Mouse (Mus musculus) lung, embryonic 14.5 days (tissue): ENCODE measurements at regions not wholly inside any gene's neighbourhood (a gene's known extent, or its start where the extent isn't known, plus 50 kb on each side); places are given as distances from the start of the nearest gene placed in this dataset.

ENCODE experiments used
- ATAC-seq: fragments of 200-750 bp; cut with Nextera tagmentation; 2 replicates; pipeline ENCODE4 v1.8.0; 2017; ENCODE audit warnings: mild to moderate bottlenecking, moderate TSS enrichment, moderate library complexity; ENCODE audit not compliant: insufficient read depth
- DNase-seq: peaks from one replicate; pipeline ENCODE4 v3.0.0-alpha.2; 2015
- H3K27ac ChIP-seq: fragments of 300-500 bp; sonication (generic); 2 replicates; pipeline ENCODE4 v1.5.1; 2014; ENCODE audit warnings: low read depth, mild to moderate bottlenecking, moderate library complexity
- H3K27me3 ChIP-seq: fragments of 300-500 bp; sonication (generic); 2 replicates; pipeline ENCODE4 v1.6.1; 2014; ENCODE audit warnings: low read length, control low read depth; ENCODE audit not compliant: insufficient read depth
- H3K36me3 ChIP-seq: fragments of 300-500 bp; sonication (generic); 2 replicates; pipeline ENCODE4 v1.6.1; 2014; ENCODE audit warnings: control low read depth; ENCODE audit not compliant: insufficient read depth
- H3K4me1 ChIP-seq: fragments of 300-500 bp; sonication (generic); 2 replicates; pipeline ENCODE4 v1.6.1; 2014; ENCODE audit warnings: antibody characterized with exemption, control low read depth; ENCODE audit not compliant: insufficient read depth
- H3K4me2 ChIP-seq: fragments of 300-500 bp; sonication (generic); 2 replicates; pipeline ENCODE4 v1.6.1; 2014; ENCODE audit warnings: mild to moderate bottlenecking
- H3K4me3 ChIP-seq: fragments of 300-500 bp; sonication (generic); 2 replicates; pipeline ENCODE4 v1.5.1; 2014; ENCODE audit warnings: low read depth, low read length
- H3K9ac ChIP-seq: fragments of 300-500 bp; sonication (generic); 2 replicates; pipeline ENCODE4 v1.6.1; 2014
- H3K9me3 ChIP-seq: fragments of 300-500 bp; sonication (generic); 2 replicates; pipeline ENCODE4 v1.6.1; 2016; ENCODE audit warnings: low read depth, low read length, control low read depth
- CTCF ChIP-seq: IDR thresholded peaks from 2 replicates; pipeline ENCODE4 v1.5.1; 2016; ENCODE audit warnings: antibody characterized with exemption, low read depth
- WGBS: fragments of 180-500 bp; shearing (Covaris S2); extraction: QIAGEN DNeasy Blood & Tissue Kit; methylation state at CpG from one replicate; pipeline ENCODE4 v1.1.7; 2014; 5-methylcytosine and 5-hydroxymethylcytosine counted together

GRCm38 (mm10) chr17:59373505-59374106, 360.4 kb upstream of the Nudt12 start:
- H3K9me3 ChIP-seq, result no peaks in the 10 kb centered on the region
- no peaks in the 10 kb centered on the region for H3K27me3 ChIP-seq
- no peak overlapping the region for H3K4me2 ChIP-seq
- no peaks in the 10 kb centered on the region for H3K36me3 ChIP-seq
- no peak overlapping the region for H3K9ac ChIP-seq
- no peak for TF ChIP-seq CTCF
- WGBS, result 50% methylated on average over 7 of the region's 7 CpGs
- no peak overlapping the region for H3K4me3 ChIP-seq
- H3K27ac ChIP-seq, result no peak overlapping the region
- H3K4me1 ChIP-seq, result no peaks in the 10 kb centered on the region
- DNase-seq (no peak), ATAC-seq (no peak)

DNA sequence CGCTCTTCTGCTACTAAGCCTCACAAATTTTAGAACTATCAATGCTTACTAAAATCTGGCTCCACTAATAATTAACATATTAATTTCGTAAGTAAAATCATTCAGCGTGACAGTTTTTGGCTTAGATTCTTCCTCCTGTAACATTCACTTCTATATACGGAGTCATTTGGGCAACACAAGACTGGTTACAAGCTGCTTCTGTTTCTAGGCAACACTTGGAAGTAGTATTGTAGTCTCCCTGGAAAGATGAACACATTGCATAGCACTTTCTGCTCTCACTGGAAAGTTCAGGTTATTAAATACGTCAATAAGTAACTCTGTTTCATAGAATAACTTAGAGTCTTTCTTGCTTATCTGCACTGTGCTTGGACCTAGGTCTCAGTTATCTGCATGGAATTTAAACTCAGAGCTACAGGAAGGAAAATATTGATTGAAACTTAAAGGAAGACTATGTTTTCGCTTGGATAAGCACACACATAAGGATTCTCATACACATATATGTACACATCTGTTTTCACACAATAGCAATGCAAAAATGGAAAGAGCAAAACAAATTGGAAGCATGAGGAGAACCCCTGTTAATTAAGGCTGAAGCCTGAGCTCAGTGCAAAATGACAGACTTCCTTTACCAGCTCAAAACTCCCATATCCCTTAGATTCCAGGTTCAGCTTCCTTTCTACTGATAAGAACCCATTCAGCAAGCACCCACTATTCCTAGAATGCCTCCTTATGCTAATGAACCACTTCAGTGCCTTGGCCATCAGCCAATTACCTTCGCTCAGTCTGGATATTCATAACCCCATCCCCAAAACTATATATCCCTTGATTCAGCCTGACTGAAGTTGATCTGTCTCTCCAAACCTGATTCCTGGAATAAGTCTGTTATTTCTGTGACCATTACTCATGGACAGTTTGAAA, 356.7 kb upstream of the Nudt12 start:
- DNase-seq (no peak), ATAC-seq (no peak)
- Histone ChIP-seq H3K27me3 (no peaks in the 10 kb centered on the region), H3K4me3 (no peak overlapping the region), H3K9me3 (no peaks in the 10 kb centered on the region), H3K9ac (no peak overlapping the region), H3K27ac (no peak overlapping the region), H3K4me2 (no peak overlapping the region), H3K4me1 (no peaks in the 10 kb centered on the region), H3K36me3 (no peaks in the 10 kb centered on the region)
- WGBS, result 71% methylated on average over 7 of the region's 7 CpGs
- no peak for TF ChIP-seq CTCF

- Histone ChIP-seq H3K27me3 (no peaks in the 10 kb centered on the region), H3K9ac (no peak overlapping the region), H3K27ac (no peak overlapping the region), H3K36me3 (no peaks in the 10 kb centered on the region), H3K4me3 (no peak overlapping the region), H3K9me3 (no peaks in the 10 kb centered on the region), H3K4me1 (no peaks in the 10 kb centered on the region), H3K4me2 (no peak overlapping the region)
- 40% methylated on average over 2 of the region's 2 CpGs for WGBS
- no peak for TF ChIP-seq CTCF
- peak; percentile 86; the same call in 1 of the 2 replicates for ATAC-seq
- peak; percentile 44 for DNase-seq
Observed at GRCm38 (mm10) chr17:59365340-59365739, 352.2 kb upstream of the Nudt12 start.

DNA sequence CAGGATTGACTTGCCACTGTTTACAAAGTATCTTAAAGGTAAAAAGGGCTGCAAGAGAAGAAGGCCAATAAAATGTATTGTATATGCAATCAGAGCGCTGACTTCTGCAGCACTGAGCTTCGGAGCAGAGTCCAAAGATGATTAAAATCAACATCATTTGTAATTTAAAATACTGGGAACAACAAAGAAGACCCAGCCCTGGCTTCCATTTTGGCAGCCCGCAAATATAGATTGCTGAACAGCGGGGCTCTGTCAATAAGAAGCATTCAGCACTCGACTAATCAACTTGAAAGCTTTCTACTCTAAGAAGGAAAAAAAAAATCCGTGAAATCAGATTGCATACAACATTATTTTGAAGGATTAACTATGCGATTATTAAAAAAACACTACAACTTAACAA, 348.9 kb upstream of the Nudt12 start:
- TF ChIP-seq CTCF, result no peak
- ATAC-seq, result no peak
- WGBS, result 47% methylated on average over 7 of the region's 7 CpGs
- no peak overlapping the region for H3K4me2 ChIP-seq
- no peaks in the 10 kb centered on the region for H3K4me1 ChIP-seq
- no peaks in the 10 kb centered on the region for H3K27me3 ChIP-seq
- H3K36me3 ChIP-seq, result no peaks in the 10 kb centered on the region
- no peak for DNase-seq
- no peak overlapping the region for H3K4me3 ChIP-seq
- H3K9ac ChIP-seq, result no peak overlapping the region
- H3K27ac ChIP-seq, result no peak overlapping the region
- no peaks in the 10 kb centered on the region for H3K9me3 ChIP-seq

- TF ChIP-seq CTCF, result no peak
- no peak overlapping the region for H3K4me2 ChIP-seq
- peak; percentile 86 for ATAC-seq
Observed at GRCm38 (mm10) chr17:59361119-59361518, 347.9 kb upstream of the Nudt12 start.

GRCm38 (mm10) chr17:59359503-59359902, 346.3 kb upstream of the Nudt12 start:
- 63% methylated on average over 5 of the region's 5 CpGs for WGBS

More at GRCm38 (mm10) chr17:59361119-59361518, 347.9 kb upstream of the Nudt12 start:
- Histone ChIP-seq H3K36me3 (no peaks in the 10 kb centered on the region), H3K4me1 (no peaks in the 10 kb centered on the region), H3K27ac (no peak overlapping the region), H3K27me3 (no peaks in the 10 kb centered on the region), H3K9ac (no peak overlapping the region), H3K4me3 (no peak overlapping the region), H3K9me3 (no peaks in the 10 kb centered on the region)
- DNase-seq, result peak; percentile 35
- 71% methylated on average over 9 of the region's 9 CpGs for WGBS

GRCm38 (mm10) chr17:59345526-59345925, 332.4 kb upstream of the Nudt12 start:
- Histone ChIP-seq H3K9me3 (no peaks in the 10 kb centered on the region), H3K36me3 (no peaks in the 10 kb centered on the region), H3K4me3 (no peak overlapping the region), H3K9ac (no peak overlapping the region), H3K4me2 (no peak overlapping the region), H3K27me3 (no peaks in the 10 kb centered on the region), H3K27ac (no peak overlapping the region), H3K4me1 (no peaks in the 10 kb centered on the region)
- ATAC-seq, result no peak
- no peak for TF ChIP-seq CTCF
- 78% methylated on average over 4 of the region's 4 CpGs for WGBS
- DNase-seq, result no peak

More at GRCm38 (mm10) chr17:59359503-59359902, 346.3 kb upstream of the Nudt12 start:
- no peak for ATAC-seq
- Histone ChIP-seq H3K4me1 (no peaks in the 10 kb centered on the region), H3K4me2 (no peak overlapping the region), H3K27me3 (no peaks in the 10 kb centered on the region), H3K27ac (no peak overlapping the region), H3K36me3 (no peaks in the 10 kb centered on the region), H3K4me3 (no peak overlapping the region), H3K9me3 (no peaks in the 10 kb centered on the region), H3K9ac (no peak overlapping the region)
- DNase-seq, result no peak
- no peak for TF ChIP-seq CTCF
